Mouse (Mus musculus): Measurements from ENCODE around the gene Ccdc81. TPM values are rescaled to one million over a fixed set of nuclear protein-coding genes. Genes with fewer than 3 reads are reported as not detected.

Ccdc81 gene
- total RNA-seq, 2 experiments from 2014 or later: 0.10 TPM; not detected in 1

Other genes starting within 250 kb of the Ccdc81 start
- gene Hikeshi, start 37.6 kb upstream of the Ccdc81 start, total RNA-seq (2021): 10 to 100 TPM; 52.0 to 61.7 TPM
- 10 to 100 TPM; 27.1 to 31.3 TPM for gene Eed, start 77.4 kb upstream of the Ccdc81 start, total RNA-seq (2021)
- gene Picalm, start 226.6 kb upstream of the Ccdc81 start, total RNA-seq (2021): 100 to 1,000 TPM; 167 to 180 TPM

Data from heart, postnatal 14 days (tissue).